Mouse (Mus musculus): ENCODE results near the gene Fam118b. TPM values are rescaled to one million over a fixed set of nuclear protein-coding genes. Genes with fewer than 3 reads are reported as not detected.

The Fam118b gene
- total and polyA plus RNA-seq, 2 experiments from 2014 or later: 18.5 to 34.6 TPM

DNA sequence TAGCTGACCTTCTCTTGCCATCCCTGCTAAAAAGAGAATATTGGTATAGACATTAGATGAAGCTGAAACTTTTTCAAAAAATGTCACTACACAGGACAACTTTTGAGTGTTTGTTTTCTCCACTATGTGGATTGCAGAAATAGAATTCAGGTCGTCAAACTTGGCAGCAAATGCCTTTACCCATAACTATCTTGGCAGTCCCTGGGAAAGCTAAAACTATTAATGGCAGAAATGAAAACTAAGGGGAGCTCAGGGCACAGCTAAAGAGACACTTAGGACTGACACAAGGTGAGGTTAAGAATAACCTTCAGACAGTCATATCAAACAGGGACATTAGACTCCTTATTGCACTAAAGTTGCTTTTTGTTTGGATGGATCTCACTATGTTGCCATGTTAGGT, 49.6 kb downstream of the Fam118b start:
- no peak for ATAC-seq

DNA sequence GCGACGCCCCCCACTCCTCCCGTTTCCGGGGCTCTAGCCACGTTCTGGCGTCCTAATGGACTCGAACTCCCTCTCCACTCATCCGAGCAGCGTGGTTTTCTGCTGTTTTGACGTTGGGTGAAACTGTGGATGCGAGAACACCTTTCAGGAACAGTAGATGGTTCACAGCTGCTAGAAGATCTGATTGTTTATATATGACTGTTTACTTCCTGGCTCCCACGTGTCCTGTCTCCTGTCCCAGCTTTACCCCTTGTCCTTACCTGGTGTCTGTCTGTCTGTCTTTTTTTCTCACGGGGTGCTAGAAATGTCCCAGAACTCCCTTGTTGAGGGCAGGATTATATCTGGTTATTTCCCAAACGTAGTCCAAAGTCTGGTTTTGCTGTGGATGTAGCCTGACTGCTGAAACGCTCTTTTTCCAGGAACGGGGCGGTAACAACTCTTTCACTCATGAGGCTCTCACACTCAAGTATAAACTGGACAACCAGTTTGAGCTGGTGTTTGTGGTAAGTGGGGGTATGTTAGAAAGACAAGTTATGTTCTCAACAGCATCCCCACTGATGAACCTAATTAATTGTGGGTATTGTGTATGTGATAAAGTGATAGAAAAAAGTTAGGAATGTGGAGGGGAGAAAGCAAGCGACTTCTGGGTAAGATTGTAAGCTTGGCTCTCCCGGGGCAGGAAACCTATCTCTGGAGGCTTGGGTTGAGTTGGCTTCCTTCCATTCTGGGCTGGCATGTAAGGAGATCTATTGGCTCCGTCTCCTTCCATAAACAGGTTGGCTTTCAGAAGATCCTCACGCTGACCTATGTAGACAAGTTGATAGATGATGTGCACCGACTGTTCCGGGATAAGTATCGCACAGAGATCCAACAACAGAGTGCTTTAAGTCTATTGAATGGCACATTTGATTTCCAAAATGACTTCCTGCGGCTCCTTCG, 55.8 kb downstream of the Fam118b start:
- H3K27me3 ChIP-seq (ENCODE audit: insufficient read depth, low read length): no peaks in the 10 kb centered on the region
- peak overlapping the region; percentile 96 for H3K4me2 ChIP-seq (ENCODE audit: low read depth, low read length)
- H3K4me1 ChIP-seq (ENCODE audit: insufficient read depth, low read length): peaks cover 16% of the 10 kb centered on the region; the same call in 1 of the 2 replicates
- H3K9ac ChIP-seq (replicated peaks; ENCODE audit: low read length): peak overlapping the region; percentile 81
- H3K9me3 ChIP-seq (ENCODE audit: low read length): no peaks in the 10 kb centered on the region
- H3K4me3 ChIP-seq (ENCODE audit: low read length): peak overlapping the region; percentile 87
- peak overlapping the region; percentile 96 for H3K27ac ChIP-seq
- ATAC-seq: no peak
- peaks cover 38% of the 10 kb centered on the region for H3K36me3 ChIP-seq (ENCODE audit: insufficient read depth, low read length)
- DNase-seq (ENCODE audit: low spot score): no peak
- TF ChIP-seq CTCF (IDR thresholded peaks at IDR 0.05; ENCODE audit: low read depth): no peak
- 37% methylated on average over 26 of the region's 26 CpGs for WGBS

More for the DNA sequence above, 49.6 kb downstream of the Fam118b start:
- peaks cover 49% of the 10 kb centered on the region for H3K36me3 ChIP-seq (ENCODE audit: insufficient read depth, low read length)
- no peak for TF ChIP-seq CTCF (IDR thresholded peaks at IDR 0.05; ENCODE audit: low read depth)
- no peak overlapping the region for H3K9ac ChIP-seq (replicated peaks; ENCODE audit: low read length)
- no peak for DNase-seq (ENCODE audit: low spot score)
- no peak overlapping the region for H3K4me2 ChIP-seq (ENCODE audit: low read depth, low read length)
- H3K4me1 ChIP-seq (ENCODE audit: insufficient read depth, low read length): no peaks in the 10 kb centered on the region
- H3K27me3 ChIP-seq (ENCODE audit: insufficient read depth, low read length): no peaks in the 10 kb centered on the region
- H3K27ac ChIP-seq: no peak overlapping the region
- no peak overlapping the region for H3K4me3 ChIP-seq (ENCODE audit: low read length)
- no peaks in the 10 kb centered on the region for H3K9me3 ChIP-seq (ENCODE audit: low read length)
- WGBS: 72% methylated on average over 1 of the region's 1 CpGs

DNA sequence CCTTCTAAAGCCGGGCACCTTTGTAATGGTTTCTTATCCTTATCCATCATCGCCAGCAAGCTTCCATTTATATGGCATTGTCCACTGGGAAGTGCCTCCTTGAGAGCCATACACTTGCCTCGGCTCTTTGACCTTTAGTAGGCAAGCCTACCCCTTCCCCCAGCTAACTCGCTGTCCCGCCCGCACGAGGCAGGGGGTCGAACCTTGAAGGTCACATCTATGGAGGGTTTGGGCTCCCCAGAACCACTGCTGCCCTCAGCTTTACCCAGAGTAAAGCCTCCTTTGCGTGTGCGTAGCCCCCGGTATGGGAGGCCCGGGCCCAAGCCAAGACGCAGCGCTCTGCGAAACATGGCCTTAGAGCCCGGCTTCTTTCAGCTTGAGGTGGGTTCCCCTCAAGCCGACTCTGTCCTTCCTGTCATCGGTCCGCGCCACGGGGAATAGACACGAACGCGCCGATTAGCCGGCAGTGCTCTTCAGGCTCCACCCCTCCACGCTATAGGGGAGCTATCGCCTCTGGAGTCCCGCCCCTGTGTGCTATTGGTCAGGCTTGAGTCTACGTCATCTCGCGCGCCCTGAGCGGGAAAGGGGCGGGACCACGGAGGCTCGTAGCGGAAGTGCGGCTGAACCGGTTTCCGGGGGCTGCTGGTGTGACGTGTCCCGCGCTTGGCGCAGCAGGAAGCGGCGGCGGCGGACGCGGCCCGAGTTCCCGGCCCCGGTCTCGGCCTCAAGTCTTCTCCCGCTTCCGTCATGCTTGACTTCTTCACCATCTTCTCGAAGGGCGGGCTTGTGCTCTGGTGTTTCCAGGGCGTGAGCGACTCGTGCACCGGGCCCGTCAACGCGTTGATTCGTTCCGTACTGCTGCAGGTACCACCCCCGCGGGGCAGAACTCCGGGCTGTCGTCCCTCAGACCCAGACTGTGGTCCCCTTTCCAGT, 56.8 kb downstream of the Fam118b start, which contains the start of gene Foxred1:
Gene Foxred1, minus strand, starts transcription at position 514 of the 933 bp plus-strand sequence.
- Histone ChIP-seq H3K4me2 (ENCODE audit: low read depth, low read length) (peak within 1 kb of the TSS; percentile 97), H3K36me3 (ENCODE audit: insufficient read depth, low read length) (peaks cover 42% of the 10 kb centered on the region), H3K9me3 (ENCODE audit: low read length) (no peaks in the 10 kb centered on the region), H3K4me1 (ENCODE audit: insufficient read depth, low read length) (peaks cover 16% of the 10 kb centered on the region; the same call in 1 of the 2 replicates), H3K27ac (peak within 1 kb of the TSS; percentile 96), H3K27me3 (ENCODE audit: insufficient read depth, low read length) (no peaks in the 10 kb centered on the region), H3K9ac (replicated peaks; ENCODE audit: low read length) (peak within 1 kb of the TSS; percentile 90), H3K4me3 (ENCODE audit: low read length) (peak within 1 kb of the TSS; percentile 87)
- DNase-seq (ENCODE audit: low spot score) (peak; percentile 100), ATAC-seq (peak; percentile 100)
- TF ChIP-seq CTCF (IDR thresholded peaks at IDR 0.05; ENCODE audit: low read depth): no peak
- under 1% methylated on average over 72 of the region's 72 CpGs for WGBS

DNA sequence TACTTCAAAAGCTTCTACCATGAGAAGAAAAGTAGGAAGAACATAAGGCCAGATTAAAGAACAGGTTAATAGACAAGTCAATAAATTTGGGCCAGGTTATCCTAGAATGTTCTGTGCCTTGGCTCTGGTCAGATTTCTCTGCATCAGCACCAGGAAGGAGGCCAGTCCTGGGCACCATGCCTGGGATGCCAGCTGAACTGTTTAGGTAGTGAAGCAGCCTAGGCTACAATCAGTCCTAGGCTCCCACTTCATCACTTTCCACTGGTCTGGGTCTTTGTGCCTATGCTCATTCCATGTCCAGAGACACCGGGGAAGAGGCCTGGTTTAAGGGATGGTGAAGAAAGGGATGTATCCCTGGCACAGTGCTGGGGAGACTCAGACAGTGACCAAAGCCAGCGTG, 63.2 kb downstream of the Fam118b start:
- Histone ChIP-seq H3K27ac (no peak overlapping the region), H3K4me2 (ENCODE audit: low read depth, low read length) (no peak overlapping the region), H3K27me3 (ENCODE audit: insufficient read depth, low read length) (no peaks in the 10 kb centered on the region), H3K9ac (replicated peaks; ENCODE audit: low read length) (no peak overlapping the region), H3K9me3 (ENCODE audit: low read length) (no peaks in the 10 kb centered on the region), H3K36me3 (ENCODE audit: insufficient read depth, low read length) (peaks cover 29% of the 10 kb centered on the region), H3K4me3 (ENCODE audit: low read length) (no peak overlapping the region), H3K4me1 (ENCODE audit: insufficient read depth, low read length) (no peaks in the 10 kb centered on the region)
- ATAC-seq (no peak), DNase-seq (ENCODE audit: low spot score) (no peak)
- no peak for TF ChIP-seq CTCF (IDR thresholded peaks at IDR 0.05; ENCODE audit: low read depth)
- 94% methylated on average over 2 of the region's 2 CpGs for WGBS

DNA sequence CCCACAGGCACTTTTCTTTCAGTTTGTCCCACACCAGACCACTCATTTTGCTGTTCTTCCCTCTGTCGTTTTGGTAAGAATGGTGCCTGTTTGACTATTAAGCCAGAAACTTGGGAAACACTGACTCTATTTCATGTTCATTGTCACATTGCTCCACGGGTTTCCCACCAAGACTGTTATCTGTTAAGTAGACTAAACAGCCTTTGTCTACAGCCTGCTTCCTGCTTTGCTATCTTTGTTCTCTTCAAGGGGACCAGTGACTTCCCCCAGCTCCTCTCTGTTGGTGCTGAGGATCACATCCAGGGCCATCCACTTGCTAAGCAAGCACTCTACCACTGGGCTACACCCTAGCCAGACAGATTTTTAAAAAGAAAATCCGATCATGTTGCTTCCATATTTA, 64.1 kb downstream of the Fam118b start:
- H3K27me3 ChIP-seq (ENCODE audit: insufficient read depth, low read length): no peaks in the 10 kb centered on the region
- H3K4me2 ChIP-seq (ENCODE audit: low read depth, low read length): no peak overlapping the region
- peaks cover 29% of the 10 kb centered on the region for H3K36me3 ChIP-seq (ENCODE audit: insufficient read depth, low read length)
- no peaks in the 10 kb centered on the region for H3K4me1 ChIP-seq (ENCODE audit: insufficient read depth, low read length)
- no peak overlapping the region for H3K9ac ChIP-seq (replicated peaks; ENCODE audit: low read length)
- ATAC-seq: no peak
- no peak overlapping the region for H3K4me3 ChIP-seq (ENCODE audit: low read length)
- H3K27ac ChIP-seq: no peak overlapping the region
- H3K9me3 ChIP-seq (ENCODE audit: low read length): no peaks in the 10 kb centered on the region
- no peak for DNase-seq (ENCODE audit: low spot score)
- WGBS: 75% methylated on average over 3 of the region's 3 CpGs
- no peak for TF ChIP-seq CTCF (IDR thresholded peaks at IDR 0.05; ENCODE audit: low read depth)

DNA sequence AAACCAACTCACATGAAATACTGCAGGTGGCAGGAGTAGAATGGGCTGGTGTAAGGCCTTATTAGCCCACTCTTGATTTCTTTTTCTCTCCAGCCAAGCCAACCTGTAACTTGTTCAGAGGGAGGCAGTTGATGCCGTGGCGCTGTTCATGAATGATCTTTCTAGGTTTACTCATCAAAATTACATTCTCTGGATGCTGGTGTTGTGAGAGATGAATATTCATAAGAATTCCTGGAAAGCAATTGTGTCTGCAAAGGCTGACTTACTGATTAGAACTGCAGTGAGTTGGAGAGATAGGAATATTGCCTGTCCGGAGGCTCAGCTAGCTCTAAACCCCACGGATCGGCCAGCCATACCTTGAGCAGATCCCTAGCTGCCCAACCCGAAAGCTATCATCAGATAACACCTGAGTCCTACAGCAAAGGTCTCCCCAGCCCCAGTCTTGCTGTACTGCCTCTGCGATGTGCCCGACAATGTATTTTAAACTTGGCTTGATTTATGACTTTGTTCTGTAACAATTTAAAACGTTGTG, 67.0 kb downstream of the Fam118b start:
- DNase-seq (ENCODE audit: low spot score): no peak
- 0 out of 2 replicates have a peak overlapping the region, but pooled peaks have one; percentile 67 for H3K9ac ChIP-seq (replicated peaks; ENCODE audit: low read length)
- TF ChIP-seq CTCF (IDR thresholded peaks at IDR 0.05; ENCODE audit: low read depth): no peak
- WGBS: 54% methylated on average over 9 of the region's 9 CpGs
- no peak for ATAC-seq
- no peaks in the 10 kb centered on the region for H3K9me3 ChIP-seq (ENCODE audit: low read length)
- H3K27ac ChIP-seq: peak overlapping the region; percentile 5; the same call in 1 of the 2 replicates
- peak overlapping the region; percentile 72 for H3K4me2 ChIP-seq (ENCODE audit: low read depth, low read length)
- peaks cover 7% of the 10 kb centered on the region; the same call in 1 of the 2 replicates for H3K36me3 ChIP-seq (ENCODE audit: insufficient read depth, low read length)
- H3K4me3 ChIP-seq (ENCODE audit: low read length): peak overlapping the region; percentile 65
- H3K4me1 ChIP-seq (ENCODE audit: insufficient read depth, low read length): no peaks in the 10 kb centered on the region
- H3K27me3 ChIP-seq (ENCODE audit: insufficient read depth, low read length): no peaks in the 10 kb centered on the region

All from hindbrain, postnatal 0 days (tissue).